Mouse (Mus musculus) embryo, embryonic 11.5 days (tissue): ENCODE results near the gene Hist1h2bf.
"Not testable (repeated sequence)": the region's sequence is repeated elsewhere in the genome, so short reads cannot be mapped to it uniquely, and the experiment has no call there.

Source experiments
- DNase-seq: peaks from one replicate; pipeline ENCODE4 v3.0.0-alpha.2; 2012; ENCODE audit warnings: low read depth, low spot score

Hist1h2bf gene

DNA sequence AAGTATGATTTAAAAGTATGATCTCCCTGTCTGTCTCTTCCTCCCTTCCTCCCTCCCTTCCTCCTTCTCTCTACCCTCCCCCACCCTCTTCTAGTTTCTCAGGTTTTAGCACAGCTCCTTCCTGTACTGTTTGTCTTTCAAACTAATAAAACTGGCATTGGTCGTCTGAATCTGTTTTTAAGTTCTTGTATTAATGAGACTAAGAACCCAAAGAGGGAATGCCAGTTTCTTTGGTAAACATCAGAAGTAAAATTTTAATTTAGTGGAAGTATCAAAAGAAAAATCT, 12.9 kb upstream of the Hist1h2bf start:
- DNase-seq: no peak

GRCm38 (mm10) chr13:23586099-23586939, 12.3 kb upstream of the Hist1h2bf start:
- DNase-seq: no peak

DNA sequence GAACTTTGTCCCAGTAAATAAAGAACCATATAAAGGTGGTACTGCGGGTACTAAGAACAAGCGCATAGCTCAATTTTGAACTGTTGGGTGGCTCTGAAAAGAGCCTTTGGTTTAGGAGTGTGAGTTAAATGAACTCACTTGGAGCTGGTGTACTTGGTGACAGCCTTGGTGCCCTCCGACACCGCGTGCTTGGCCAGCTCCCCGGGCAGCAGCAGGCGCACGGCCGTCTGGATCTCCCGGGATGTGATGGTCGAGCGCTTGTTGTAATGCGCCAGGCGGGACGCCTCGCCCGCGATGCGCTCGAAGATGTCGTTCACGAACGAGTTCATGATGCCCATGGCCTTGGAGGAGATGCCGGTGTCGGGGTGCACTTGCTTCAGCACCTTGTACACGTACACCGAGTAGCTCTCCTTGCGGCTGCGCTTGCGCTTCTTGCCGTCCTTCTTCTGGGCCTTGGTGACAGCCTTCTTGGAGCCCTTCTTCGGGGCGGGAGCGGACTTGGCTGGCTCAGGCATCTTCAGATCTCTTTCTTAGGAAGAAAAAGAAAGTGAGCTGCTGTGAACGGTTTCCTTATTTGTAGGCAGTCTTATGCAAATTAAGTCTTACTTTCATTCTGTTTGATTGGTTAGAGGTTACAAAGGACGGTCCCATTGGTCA, 11.6 kb upstream of the Hist1h2bf start:
- DNase-seq: peak; percentile 83

GRCm38 (mm10) chr13:23585029-23585441, 11.0 kb upstream of the Hist1h2bf start:
- DNase-seq: no peak

GRCm38 (mm10) chr13:23584331-23584730, 10.3 kb upstream of the Hist1h2bf start:
- DNase-seq: no peak

DNA sequence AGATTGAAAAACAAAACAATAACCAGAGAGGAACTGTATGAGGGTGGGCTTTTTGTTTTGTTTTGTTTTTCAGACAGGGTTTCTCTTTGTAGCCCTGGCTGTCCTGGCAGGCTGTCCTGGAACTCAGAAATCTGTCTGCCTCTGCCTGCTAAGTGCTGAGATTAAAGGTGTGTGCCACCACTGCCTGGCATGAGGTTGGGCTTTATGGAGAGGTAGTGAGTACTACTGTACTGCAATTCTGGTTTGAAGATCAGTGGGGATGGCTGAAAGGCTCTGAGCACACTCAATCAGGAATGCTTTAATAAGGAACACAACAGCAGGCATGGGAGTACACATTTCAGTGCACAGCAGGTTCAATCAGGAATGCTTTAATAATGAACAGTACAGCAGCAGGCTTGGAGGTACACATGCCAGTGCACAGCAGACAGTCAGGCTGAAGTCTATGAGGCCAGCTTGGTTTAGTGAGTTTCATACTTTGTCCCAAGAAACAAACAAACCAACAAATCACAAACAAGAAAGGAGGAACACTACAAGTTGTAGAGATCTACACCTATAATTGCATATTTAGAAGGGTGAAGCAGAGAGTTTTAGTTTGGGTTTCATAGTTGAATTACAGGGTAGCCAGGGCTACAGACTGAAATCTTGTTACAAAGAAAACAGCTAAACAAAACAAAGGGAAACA, 9.5 kb upstream of the Hist1h2bf start:
- DNase-seq: no peak

DNA sequence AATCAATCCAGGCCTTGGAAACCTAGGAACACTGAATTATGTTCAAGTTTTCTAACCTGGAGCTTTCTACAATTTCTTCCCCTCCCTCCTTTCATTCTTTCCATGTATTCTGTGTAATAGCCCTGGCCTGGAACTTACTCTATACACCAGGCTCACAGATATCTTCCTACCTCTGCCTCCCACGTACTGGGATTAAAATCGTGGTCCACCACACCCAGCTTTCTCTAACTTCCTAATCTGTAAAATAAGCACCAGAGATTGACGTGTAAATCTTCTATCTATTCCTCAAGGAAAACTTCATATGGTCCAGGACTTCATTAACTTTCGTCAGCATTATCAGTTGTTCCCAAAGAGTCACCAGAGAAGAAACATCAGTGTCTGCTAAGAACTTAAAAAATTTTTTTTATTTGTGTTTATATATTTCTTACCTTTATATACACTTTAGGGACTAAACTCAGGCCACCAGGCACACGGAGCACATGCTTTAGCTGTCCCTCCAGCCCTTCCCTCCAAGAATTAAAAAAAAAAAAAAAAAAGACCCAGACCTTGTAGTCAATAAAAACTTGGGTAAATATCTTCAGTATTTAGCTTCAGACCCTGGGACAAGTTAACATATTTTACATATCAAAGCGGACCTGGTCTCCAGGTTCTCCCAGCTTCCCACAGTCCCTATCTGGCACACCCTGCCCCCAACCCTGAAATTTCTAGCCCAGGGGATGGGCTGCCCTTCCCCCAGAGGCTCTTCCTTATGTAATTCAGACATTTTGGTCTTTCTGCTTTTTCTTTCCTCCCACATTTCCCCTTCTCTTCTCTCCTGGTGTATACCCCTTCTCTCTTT, 8.4 kb upstream of the Hist1h2bf start:
- DNase-seq: no peak

- DNase-seq: peak; percentile 95
Observed at GRCm38 (mm10) chr13:23581408-23582218, 7.6 kb upstream of the Hist1h2bf start, which contains the start of gene Hist1h4d. Hist1h4d (plus strand) TSS chr13:23581598.

DNA sequence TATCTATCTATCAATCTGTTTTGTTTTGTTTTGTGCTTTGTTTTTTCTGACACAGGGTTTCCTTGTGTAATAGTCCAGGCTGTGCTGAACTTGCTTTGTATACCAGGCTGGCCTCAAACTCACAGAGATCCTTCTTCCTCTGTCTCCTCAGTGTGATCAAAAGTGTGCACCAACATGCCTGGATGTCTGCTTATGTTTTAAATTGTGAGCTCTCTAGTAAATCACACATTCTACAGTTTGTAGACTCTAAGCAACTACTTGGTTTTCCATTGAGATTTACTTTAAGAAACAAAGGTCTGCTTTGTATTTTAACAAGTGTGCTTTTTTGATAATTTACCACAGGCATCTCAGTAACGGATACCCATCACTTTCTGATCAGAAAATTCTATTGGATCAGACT, 3.8 kb upstream of the Hist1h2bf start:
- no peak for DNase-seq

- no peak for DNase-seq
Observed at GRCm38 (mm10) chr13:23576906-23577639, 3.1 kb upstream of the Hist1h2bf start.

DNA sequence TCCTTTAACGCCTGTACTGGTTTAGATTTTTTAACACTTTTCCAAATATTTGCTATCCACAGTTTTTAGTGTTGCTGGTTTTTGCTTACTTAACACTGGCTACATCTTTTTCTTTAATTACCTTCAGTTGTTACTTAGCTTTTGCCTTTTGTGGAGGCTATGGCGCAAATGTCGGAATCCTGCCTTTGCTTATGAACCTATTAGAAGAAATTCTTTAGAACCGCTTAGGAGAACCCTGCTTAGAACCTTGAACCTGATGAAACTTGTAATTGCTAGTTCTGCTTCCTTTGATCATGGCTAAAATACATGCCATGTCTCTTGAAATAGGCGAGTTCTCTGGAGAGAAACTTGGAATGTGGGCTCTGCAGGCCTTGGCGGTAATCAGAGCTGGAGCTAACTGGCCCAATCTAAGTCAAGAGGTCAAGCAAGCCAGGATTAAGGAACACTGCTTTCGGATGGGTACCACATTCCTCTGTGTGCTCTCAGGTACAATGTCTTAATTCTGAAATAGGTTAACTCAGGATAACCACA, 2.4 kb upstream of the Hist1h2bf start:
- no peak for DNase-seq

DNA sequence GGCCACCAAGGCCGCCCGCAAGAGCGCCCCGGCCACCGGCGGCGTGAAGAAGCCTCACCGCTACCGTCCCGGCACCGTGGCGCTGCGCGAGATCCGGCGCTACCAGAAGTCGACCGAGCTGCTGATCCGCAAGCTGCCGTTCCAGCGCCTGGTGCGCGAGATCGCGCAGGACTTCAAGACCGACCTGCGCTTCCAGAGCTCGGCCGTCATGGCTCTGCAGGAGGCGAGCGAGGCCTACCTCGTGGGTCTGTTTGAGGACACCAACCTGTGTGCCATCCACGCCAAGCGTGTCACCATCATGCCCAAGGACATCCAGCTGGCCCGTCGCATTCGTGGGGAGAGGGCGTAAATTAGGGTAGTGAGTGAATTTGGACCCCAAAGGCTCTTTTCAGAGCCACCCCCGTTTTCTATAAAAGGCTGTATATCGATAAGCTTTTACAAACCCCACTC, 1.9 kb upstream of the Hist1h2bf start:
- DNase-seq: not testable (repeated sequence)

GRCm38 (mm10) chr13:23575271-23575851, 1.4 kb upstream of the Hist1h2bf start, which contains the start of gene Hist1h3d:
Hist1h3d (plus strand) TSS chr13:23575763.
- no peak for DNase-seq

DNA sequence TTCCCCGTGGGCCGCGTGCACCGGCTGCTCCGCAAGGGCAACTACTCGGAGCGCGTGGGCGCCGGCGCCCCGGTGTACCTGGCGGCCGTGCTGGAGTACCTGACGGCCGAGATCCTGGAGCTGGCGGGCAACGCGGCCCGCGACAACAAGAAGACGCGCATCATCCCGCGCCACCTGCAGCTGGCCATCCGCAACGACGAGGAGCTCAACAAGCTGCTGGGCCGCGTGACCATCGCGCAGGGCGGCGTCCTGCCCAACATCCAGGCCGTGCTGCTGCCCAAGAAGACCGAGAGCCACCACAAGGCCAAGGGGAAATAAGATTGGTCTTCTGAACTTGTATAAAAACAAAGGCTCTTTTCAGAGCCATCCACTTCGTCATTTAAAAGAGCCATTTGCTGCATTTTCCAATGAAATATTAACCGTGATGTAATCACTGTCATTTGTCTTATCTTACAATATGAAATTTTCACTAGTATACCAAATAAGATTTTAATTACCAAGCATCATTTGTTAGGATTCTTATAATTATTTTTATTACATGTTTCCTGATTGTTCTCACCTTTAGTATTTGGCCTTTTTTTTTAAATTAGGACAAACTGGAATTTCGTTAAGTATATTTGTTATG, 662 bp upstream of the Hist1h2bf start:
- DNase-seq: not testable (repeated sequence)

- not testable (repeated sequence) for DNase-seq
Observed at GRCm38 (mm10) chr13:23573034-23573897, 730 bp downstream of the Hist1h2bf start.

GRCm38 (mm10) chr13:23572218-23573033, 1.6 kb downstream of the Hist1h2bf start:
- no peak for DNase-seq
